In the genomic region with DNA sequence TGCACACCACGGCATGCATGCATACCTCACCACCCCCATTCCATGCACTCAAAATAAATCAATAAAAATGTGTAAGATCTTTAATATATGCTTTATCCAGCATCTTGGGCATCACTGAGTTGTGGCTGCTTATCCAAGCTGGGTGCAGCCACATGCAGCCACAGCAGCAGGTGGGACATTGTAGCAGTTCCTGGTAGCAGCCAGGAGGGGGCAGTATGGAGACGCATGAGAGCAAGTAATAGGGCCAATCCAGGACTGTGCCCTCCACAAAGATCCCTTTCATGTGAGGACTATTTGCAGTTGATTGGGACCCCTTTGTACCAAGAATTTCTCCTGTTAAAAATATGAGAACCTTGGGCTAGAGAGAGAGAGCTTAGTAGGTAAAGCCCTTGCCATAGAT, we compare ENCODE assay signal across 10 mouse cellular contexts. TPM values are rescaled to one million over a fixed set of nuclear protein-coding genes. Genes with fewer than 3 reads are reported as not detected.
DNase-seq lines count a peak whose midpoint lies in the region; ATAC-seq and TF ChIP-seq lines count a peak whose summit lies in the region.
"Had no signal": no experiment of that assay in that cellular context is flagged by ENCODE, and none has a peak within 500 bp of the region (broad histone marks: within the 10 kb centered on the region; RNA-seq: fewer than 3 reads in every experiment).

No protein-coding gene starts in this region.

- no peak overlapping the region for H3K4me2 ChIP-seq in lung, embryonic 14.5 days
- H3K4me2 ChIP-seq: embryonic facial prominence, embryonic 15.5 days had no signal

- H3K9me3 ChIP-seq in lung, embryonic 14.5 days (ENCODE audit: low read depth, low read length), result no peaks in the 10 kb centered on the region
- H3K9me3 ChIP-seq: embryonic facial prominence, embryonic 15.5 days had no signal

- H3K27me3 ChIP-seq in lung, embryonic 14.5 days (ENCODE audit: insufficient read depth, low read length), result no peaks in the 10 kb centered on the region
- H3K27me3 ChIP-seq: embryonic facial prominence, embryonic 15.5 days; Patski had no signal

- no peak for ATAC-seq in lung, embryonic 14.5 days (ENCODE audit: insufficient read depth)
- ATAC-seq: Patski had no signal

- no peak overlapping the region for H3K4me3 ChIP-seq in lung, embryonic 14.5 days (ENCODE audit: low read depth, low read length)
- H3K4me3 ChIP-seq: embryonic facial prominence, embryonic 15.5 days had no signal

- no peaks in the 10 kb centered on the region for H3K36me3 ChIP-seq in lung, embryonic 14.5 days (ENCODE audit: insufficient read depth)
- H3K36me3 ChIP-seq: embryonic facial prominence, embryonic 15.5 days had no signal

- peak; percentile 55; the same call in 1 of the 2 replicates for TF ChIP-seq CTCF in lung, embryonic 14.5 days (IDR thresholded peaks at IDR 0.05; ENCODE audit: low read depth)

- no peaks in the 10 kb centered on the region for H3K4me1 ChIP-seq in lung, embryonic 14.5 days (ENCODE audit: insufficient read depth)

- no peak overlapping the region for H3K9ac ChIP-seq in lung, embryonic 14.5 days
- H3K9ac ChIP-seq: embryonic facial prominence, embryonic 15.5 days had no signal

- DNase-seq in adrenal gland, postnatal 36 days, result peak; percentile 41 to 68
- DNase-seq in adrenal gland, postnatal 4 days (ENCODE audit: low spot score in 2 of 2), result no peak
- peak; percentile 27 for DNase-seq in lung, embryonic 14.5 days
- DNase-seq in lung, postnatal 25 days (ENCODE audit: low spot score), result no peak
- peak; percentile 78 for DNase-seq in adipocyte (ENCODE audit: low spot score)
- DNase-seq in naive thymus-derived CD4-positive, alpha-beta T cell, adult 2 months (ENCODE audit: low read depth), result peak; percentile 71
- no peak for DNase-seq in kidney, postnatal 4 days
- no peak for DNase-seq in cerebellum, postnatal 36 days

- WGBS in lung, embryonic 14.5 days, result 53% methylated on average over 2 of the region's 2 CpGs

- H3K27ac ChIP-seq in lung, embryonic 14.5 days (ENCODE audit: low read depth), result no peak overlapping the region

RNA-seq across cellular contexts. Expression of a gene that starts 18.8 kb away (rescaled TPM):
- total RNA-seq in adrenal gland, postnatal 36 days (2021), result 10 to 100 TPM; 13.4 to 17.9 TPM
- 10 to 100 TPM; 22.2 to 24.6 TPM for total RNA-seq in adrenal gland, postnatal 4 days (2021)
- 8.9 and 9.9 TPM in 2 replicates for polyA plus RNA-seq in lung, embryonic 14.5 days (2014; fragmentation: Nextera tagmentation; extraction: Ambion mirVana)

RNA-seq across cellular contexts. Expression of a gene that starts 47.4 kb away (rescaled TPM):
- total RNA-seq in adrenal gland, postnatal 36 days (2021), result under 1 TPM in 1 of 2 experiments, not detected in 1; 0.36 TPM
- under 1 TPM; 0.11 to 0.25 TPM for total RNA-seq in adrenal gland, postnatal 4 days (2021)
- 0.16 and 0.39 TPM in 2 replicates for polyA plus RNA-seq in lung, embryonic 14.5 days (2014; fragmentation: Nextera tagmentation; extraction: Ambion mirVana)

Comparison
In these comparisons a context has a peak if more than half of its experiments do, and no peak if none do; other contexts are left out.
1. DNase-seq: peak in adrenal gland, postnatal 36 days (2 of 2), lung, embryonic 14.5 days (single experiment), adipocyte (single experiment) and naive thymus-derived CD4-positive, alpha-beta T cell, adult 2 months (single experiment); none in adrenal gland, postnatal 4 days (0 of 2), lung, postnatal 25 days (single experiment), kidney, postnatal 4 days (0 of 2) and cerebellum, postnatal 36 days (0 of 2).